Mouse (Mus musculus) forebrain, postnatal 0 days (tissue): Measurements from ENCODE around the gene Plin4. TPM values are rescaled to one million over a fixed set of nuclear protein-coding genes. Genes with fewer than 3 reads are reported as not detected.
A peak's percentile ranks its signal among the peaks of the same experiment; 100 is the strongest.
"Not testable (repeated sequence)": the region's sequence is repeated elsewhere in the genome, so short reads cannot be mapped to it uniquely, and the experiment has no call there.

Source experiments
- ATAC-seq: fragments of 200-750 bp; cut with Nextera tagmentation; 2 replicates; pipeline ENCODE4 v1.8.0; 2017; ENCODE audit warnings: mild to moderate bottlenecking, moderate library complexity
- DNase-seq: peaks from one replicate; pipeline ENCODE4 v3.0.0-alpha.2; 2015
- H3K27ac ChIP-seq: fragments of 300-500 bp; sonication (generic); 2 replicates; pipeline ENCODE4 v1.5.1; 2014; ENCODE audit warnings: low read depth, mild to moderate bottlenecking, antibody characterized with exemption, low read length, moderate library complexity, mixed read lengths
- H3K27me3 ChIP-seq: fragments of 300-500 bp; sonication (generic); 2 replicates; pipeline ENCODE4 v1.6.1; 2014; ENCODE audit warnings: mild to moderate bottlenecking, low read length, mixed read lengths; ENCODE audit not compliant: insufficient read depth
- H3K36me3 ChIP-seq: fragments of 300-500 bp; sonication (generic); 2 replicates; pipeline ENCODE4 v1.6.1; 2014; ENCODE audit warnings: mild to moderate bottlenecking, moderate library complexity; ENCODE audit not compliant: insufficient read depth
- H3K4me1 ChIP-seq: fragments of 300-500 bp; sonication (generic); 2 replicates; pipeline ENCODE4 v1.6.1; 2014; ENCODE audit warnings: antibody characterized with exemption; ENCODE audit not compliant: insufficient read depth
- H3K4me2 ChIP-seq: fragments of 300-500 bp; sonication (generic); 2 replicates; pipeline ENCODE4 v1.6.1; 2014; ENCODE audit warnings: low read depth, mild to moderate bottlenecking, moderate library complexity
- H3K4me3 ChIP-seq: fragments of 300-500 bp; sonication (generic); 2 replicates; pipeline ENCODE4 v1.5.1; 2014; ENCODE audit warnings: low read depth, low read length, mixed read lengths
- H3K9ac ChIP-seq: fragments of 300-500 bp; sonication (generic); 2 replicates; pipeline ENCODE4 v1.6.1; 2014; ENCODE audit warnings: mild to moderate bottlenecking
- H3K9me3 ChIP-seq: fragments of 300-500 bp; sonication (generic); 2 replicates; pipeline ENCODE4 v1.6.1; 2016; ENCODE audit warnings: low read length
- CTCF ChIP-seq: sonication (generic); IDR thresholded peaks from 2 replicates; pipeline ENCODE4 v1.5.1; 2016; ENCODE audit warnings: antibody characterized with exemption, control low read depth, low read depth
- WGBS: fragments of 180-500 bp; shearing (Covaris S2); extraction: QIAGEN DNeasy Blood & Tissue Kit; methylation state at CpG from one replicate; pipeline ENCODE4 v1.1.7; 2014; 5-methylcytosine and 5-hydroxymethylcytosine counted together
- polyA plus RNA-seq: library from polyadenylated mRNA; unstranded; fragments of >200 nt; fragmentation: Nextera tagmentation; extraction: Ambion mirVana; gene quantifications from 2 replicates; pipeline ENCODE4 v1.2.1, GENCODE M21; 2015
- total RNA-seq: library from RNA; depleted of rRNA; stranded (reverse); fragments of >200 nt; gene quantifications from 2 replicates; pipeline ENCODE4 v1.2.3, GENCODE M21; 2014

Gene Plin4
- total and polyA plus RNA-seq, 2 experiments from 2014 or later: 0.02 to 0.52 TPM

GRCm38 (mm10) chr17:56080781-56081585 lies 28.6 kb downstream of the Plin4 start:
- Histone ChIP-seq H3K27ac (0 out of 2 replicates have a peak overlapping the region, but pooled peaks have one; percentile 40), H3K27me3 (no peaks in the 10 kb centered on the region), H3K4me3 (peak overlapping the region; percentile 99), H3K9ac (peak overlapping the region; percentile 71), H3K4me1 (peaks cover 11% of the 10 kb centered on the region), H3K36me3 (peaks cover 18% of the 10 kb centered on the region; the same call in 1 of the 2 replicates), H3K4me2 (peak overlapping the region; percentile 96), H3K9me3 (no peaks in the 10 kb centered on the region)
- DNase-seq: peak; percentile 81
- ATAC-seq: peak; percentile 66
- TF ChIP-seq CTCF: peak; percentile 26
- 7% methylated on average over 8 of the region's 8 CpGs for WGBS

- H3K9ac ChIP-seq: peak overlapping the region; percentile 71
- no peak for DNase-seq
- WGBS: 3% methylated on average over 11 of the region's 11 CpGs
- TF ChIP-seq CTCF: no peak
- no peak for ATAC-seq
- no peaks in the 10 kb centered on the region for H3K27me3 ChIP-seq
- no peaks in the 10 kb centered on the region for H3K9me3 ChIP-seq
- H3K36me3 ChIP-seq: peaks cover 18% of the 10 kb centered on the region; the same call in 1 of the 2 replicates
- H3K4me1 ChIP-seq: peaks cover 11% of the 10 kb centered on the region
- peak overlapping the region; percentile 99 for H3K4me3 ChIP-seq
- peak overlapping the region; percentile 96 for H3K4me2 ChIP-seq
- peak overlapping the region; percentile 75; the same call in 1 of the 2 replicates for H3K27ac ChIP-seq
Observed at GRCm38 (mm10) chr17:56079921-56080320, 29.7 kb downstream of the Plin4 start.

GRCm38 (mm10) chr17:56078880-56079795 lies 30.5 kb downstream of the Plin4 start, which contains the start of gene Hdgfl2:
Gene Hdgfl2, plus strand, starts transcription at chr17:56079634.
- DNase-seq: peak; percentile 99
- ATAC-seq: peak; percentile 91
- peak within 1 kb of the TSS; percentile 99 for H3K4me3 ChIP-seq
- peak within 1 kb of the TSS; percentile 71 for H3K9ac ChIP-seq
- H3K27me3 ChIP-seq: no peaks in the 10 kb centered on the region
- H3K4me2 ChIP-seq: peak within 1 kb of the TSS; percentile 96
- WGBS: 1% methylated on average over 58 of the region's 61 CpGs
- peaks cover 14% of the 10 kb centered on the region for H3K4me1 ChIP-seq
- H3K27ac ChIP-seq: peak within 1 kb of the TSS; percentile 75
- peaks cover 12% of the 10 kb centered on the region; the same call in 1 of the 2 replicates for H3K36me3 ChIP-seq
- H3K9me3 ChIP-seq: no peaks in the 10 kb centered on the region
- TF ChIP-seq CTCF: no peak

DNA sequence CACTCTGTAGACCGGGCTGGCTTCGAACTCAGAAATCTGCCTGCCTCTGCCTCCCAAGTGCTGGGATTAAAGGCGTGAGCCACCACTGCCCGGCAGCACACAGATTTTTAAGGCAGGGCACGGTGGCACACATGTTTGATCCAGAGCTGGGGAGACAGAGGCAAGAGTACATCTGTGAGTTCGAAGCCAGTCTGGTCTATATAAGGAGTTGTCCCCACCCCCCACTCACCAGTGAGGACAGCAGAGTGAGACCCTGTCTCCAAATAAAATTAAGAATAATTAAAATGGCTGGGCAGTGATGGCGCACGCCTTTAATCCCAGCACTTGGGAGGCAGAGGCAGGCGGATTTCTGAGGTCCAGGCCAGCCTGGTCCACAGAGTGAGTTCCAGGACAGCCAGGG lies 31.2 kb downstream of the Plin4 start:
- 67% methylated on average over 9 of the region's 9 CpGs for WGBS
- not testable (repeated sequence) for H3K9ac ChIP-seq, H3K4me3 ChIP-seq, H3K9me3 ChIP-seq, H3K36me3 ChIP-seq, H3K27me3 ChIP-seq, DNase-seq, ATAC-seq, H3K27ac ChIP-seq
- Histone ChIP-seq H3K4me2 (0 out of 2 replicates have a peak overlapping the region, but pooled peaks have one; percentile 96), H3K4me1 (peaks cover 18% of the 10 kb centered on the region)

DNA sequence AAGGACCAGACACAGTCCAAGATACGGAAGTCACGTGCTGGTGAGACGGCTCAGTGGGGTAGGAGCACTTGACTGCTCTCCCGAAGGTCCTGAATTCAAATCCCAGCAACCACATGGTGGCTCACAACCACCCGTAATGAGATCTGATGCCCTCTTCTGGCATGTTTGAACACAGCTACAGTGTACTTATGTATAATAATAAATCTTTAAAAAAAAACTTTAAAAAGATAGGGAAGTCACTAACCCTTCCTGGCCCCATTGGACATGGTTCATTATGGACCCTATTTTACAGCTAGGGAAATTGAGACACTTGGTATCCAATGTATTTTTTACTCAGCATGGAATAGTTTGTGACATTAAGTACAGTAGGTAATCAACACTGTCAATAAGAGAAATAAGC lies 32.1 kb downstream of the Plin4 start:
- H3K4me1 ChIP-seq: peaks cover 18% of the 10 kb centered on the region
- no peak overlapping the region for H3K4me3 ChIP-seq
- H3K4me2 ChIP-seq: no peak overlapping the region
- DNase-seq (no peak), ATAC-seq (no peak)
- no peak overlapping the region for H3K9ac ChIP-seq
- WGBS: 93% methylated on average over 5 of the region's 5 CpGs
- TF ChIP-seq CTCF: no peak
- no peaks in the 10 kb centered on the region for H3K9me3 ChIP-seq
- no peaks in the 10 kb centered on the region for H3K27me3 ChIP-seq
- H3K27ac ChIP-seq: no peak overlapping the region
- H3K36me3 ChIP-seq: peaks cover 13% of the 10 kb centered on the region

GRCm38 (mm10) chr17:56074827-56075208 lies 34.8 kb downstream of the Plin4 start, which contains the start of gene Ubxn6:
Gene Ubxn6, minus strand, starts transcription at chr17:56075028.
- Histone ChIP-seq H3K9ac (peak within 1 kb of the TSS; percentile 90), H3K36me3 (peaks cover 33% of the 10 kb centered on the region), H3K27ac (peak within 1 kb of the TSS; percentile 93), H3K4me2 (peak within 1 kb of the TSS; percentile 81), H3K27me3 (no peaks in the 10 kb centered on the region), H3K4me3 (peak within 1 kb of the TSS; percentile 83), H3K9me3 (no peaks in the 10 kb centered on the region), H3K4me1 (peaks cover 7% of the 10 kb centered on the region; the same call in 1 of the 2 replicates)
- DNase-seq (peak; percentile 98), ATAC-seq (peak; percentile 78)
- WGBS: 1% methylated on average over 35 of the region's 35 CpGs
- TF ChIP-seq CTCF: peak; percentile 76
